Mouse (Mus musculus) intestine, embryonic 14.5 days (tissue): Measurements from ENCODE around the gene Endov. TPM values are rescaled to one million over a fixed set of nuclear protein-coding genes. Genes with fewer than 3 reads are reported as not detected.

Experiments
- ATAC-seq: fragments of 200-750 bp; cut with Nextera tagmentation; replicated peaks from 2 replicates; pipeline ENCODE4 v1.8.0; 2017; ENCODE audit warnings: low read depth, moderate number of reproducible peaks, moderate TSS enrichment, moderate library complexity; ENCODE audit not compliant: low FRiP score, low TSS enrichment
- DNase-seq: peaks from one replicate; pipeline ENCODE4 v3.0.0-alpha.2; 2018; ENCODE audit warnings: low spot score
- H3K27ac ChIP-seq: fragments of 300-500 bp; sonication (generic); 2 replicates; pipeline ENCODE4 v1.5.1; 2014; ENCODE audit warnings: low read depth, mild to moderate bottlenecking, control low read depth
- H3K27me3 ChIP-seq: fragments of 300-500 bp; sonication (generic); replicated peaks from 2 replicates; pipeline ENCODE4 v1.6.1; 2014; ENCODE audit warnings: low read length, control low read depth; ENCODE audit not compliant: control insufficient read depth, insufficient read depth
- H3K36me3 ChIP-seq: fragments of 300-500 bp; sonication (generic); 2 replicates; pipeline ENCODE4 v1.6.1; 2014; ENCODE audit warnings: low read length, control low read depth; ENCODE audit not compliant: control insufficient read depth, insufficient read depth
- H3K4me1 ChIP-seq: fragments of 300-500 bp; sonication (generic); replicated peaks from 2 replicates; pipeline ENCODE4 v1.6.1; 2014; ENCODE audit warnings: low read length, control low read depth, mixed read lengths; ENCODE audit not compliant: control insufficient read depth, insufficient read depth
- H3K4me2 ChIP-seq: fragments of 300-500 bp; sonication (generic); 2 replicates; pipeline ENCODE4 v1.6.1; 2014; ENCODE audit warnings: low read length
- H3K4me3 ChIP-seq: fragments of 300-500 bp; sonication (generic); 2 replicates; pipeline ENCODE4 v1.5.1; 2014; ENCODE audit warnings: low read depth, low read length, control low read depth, mixed read lengths
- H3K9ac ChIP-seq: fragments of 300-500 bp; sonication (generic); 2 replicates; pipeline ENCODE4 v1.6.1; 2014; ENCODE audit warnings: mild to moderate bottlenecking, low read length
- H3K9me3 ChIP-seq: fragments of 300-500 bp; sonication (generic); 2 replicates; pipeline ENCODE4 v1.6.1; 2016; ENCODE audit warnings: low read length, control low read depth; ENCODE audit not compliant: control insufficient read depth
- WGBS: fragments of 180-500 bp; shearing (Covaris S2); extraction: QIAGEN DNeasy Blood & Tissue Kit; methylation state at CpG from one replicate; pipeline ENCODE4 v1.1.7; 2014; 5-methylcytosine and 5-hydroxymethylcytosine counted together
- polyA plus RNA-seq: library from polyadenylated mRNA; unstranded; fragments of >200 nt; fragmentation: Nextera tagmentation; extraction: Ambion mirVana; gene quantifications from 2 replicates; pipeline ENCODE4 v1.2.1, GENCODE M21; 2014

The Endov gene
- polyA plus RNA-seq, 1 experiment from 2014 or later = 15.3 TPM

DNA sequence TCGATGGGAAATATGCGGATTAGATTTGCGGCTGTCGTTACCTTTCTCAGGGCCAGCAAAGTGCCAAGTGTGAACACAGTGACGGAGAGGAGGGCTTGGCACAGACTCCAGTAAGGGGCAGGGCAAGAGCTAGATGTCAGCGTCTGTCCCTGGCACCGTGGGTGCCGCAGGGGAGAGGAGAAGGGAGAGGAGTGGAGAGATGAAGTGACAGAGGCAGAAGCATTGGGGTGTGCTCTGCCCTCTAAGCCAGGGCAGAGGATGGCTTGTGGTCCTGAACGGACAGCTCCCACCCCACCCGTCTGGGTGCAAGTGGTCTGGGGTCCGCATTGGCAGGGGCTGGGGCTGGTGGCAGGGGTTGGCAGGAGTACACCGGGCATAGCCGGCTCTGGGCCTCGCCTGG lies 48.8 kb downstream of the Endov start:
- H3K27me3 ChIP-seq = peaks cover 24% of the 10 kb centered on the region
- DNase-seq (peak; percentile 75), ATAC-seq (no peak)
- H3K9me3 ChIP-seq = no peaks in the 10 kb centered on the region
- WGBS = 33% methylated on average over 14 of the region's 14 CpGs
- no peak overlapping the region for H3K4me3 ChIP-seq
- no peak overlapping the region for H3K9ac ChIP-seq
- no peak overlapping the region for H3K4me2 ChIP-seq
- no peak overlapping the region for H3K27ac ChIP-seq
- no peaks in the 10 kb centered on the region for H3K4me1 ChIP-seq
- no peaks in the 10 kb centered on the region for H3K36me3 ChIP-seq

DNA sequence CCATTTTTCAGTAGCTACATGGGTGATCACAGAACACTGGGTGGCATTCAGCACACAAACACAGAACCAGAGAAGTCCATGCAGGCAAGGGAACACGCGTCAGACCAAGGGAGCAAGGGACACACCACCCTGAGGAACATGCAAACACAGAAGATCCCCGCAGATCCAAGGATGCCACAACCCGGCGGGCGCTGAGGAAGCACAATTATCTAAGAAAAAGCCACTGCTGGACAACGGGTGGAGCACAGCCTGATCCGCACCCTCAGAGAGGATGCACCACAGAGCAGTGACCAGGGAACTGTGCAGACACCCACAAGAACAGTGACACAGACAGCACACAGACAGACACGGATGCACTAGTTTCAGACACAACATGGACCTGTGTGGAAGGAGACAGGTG lies 49.4 kb downstream of the Endov start:
- DNase-seq (no peak), ATAC-seq (no peak)
- H3K4me1 ChIP-seq = no peaks in the 10 kb centered on the region
- no peaks in the 10 kb centered on the region for H3K9me3 ChIP-seq
- H3K9ac ChIP-seq = no peak overlapping the region
- H3K4me2 ChIP-seq = no peak overlapping the region
- no peaks in the 10 kb centered on the region for H3K36me3 ChIP-seq
- H3K27ac ChIP-seq = no peak overlapping the region
- H3K4me3 ChIP-seq = no peak overlapping the region
- 79% methylated on average over 9 of the region's 9 CpGs for WGBS
- peaks cover 30% of the 10 kb centered on the region for H3K27me3 ChIP-seq

GRCm38 (mm10) chr11:119541082-119541481 lies 49.9 kb downstream of the Endov start:
- Histone ChIP-seq H3K27me3 (peaks cover 35% of the 10 kb centered on the region), H3K4me1 (0 out of 2 replicates have a peak, but pooled peaks cover 2% of the 10 kb centered on the region), H3K4me3 (no peak overlapping the region), H3K4me2 (no peak overlapping the region), H3K36me3 (no peaks in the 10 kb centered on the region), H3K9ac (no peak overlapping the region), H3K9me3 (no peaks in the 10 kb centered on the region), H3K27ac (no peak overlapping the region)
- no peak for DNase-seq
- 77% methylated on average over 9 of the region's 9 CpGs for WGBS
- no peak for ATAC-seq

- H3K36me3 ChIP-seq = no peaks in the 10 kb centered on the region
- no peak for ATAC-seq
- H3K4me1 ChIP-seq = peaks cover 10% of the 10 kb centered on the region; the same call in 1 of the 2 replicates
- no peak overlapping the region for H3K4me2 ChIP-seq
- H3K27me3 ChIP-seq = peaks cover 48% of the 10 kb centered on the region
- no peak overlapping the region for H3K27ac ChIP-seq
- no peaks in the 10 kb centered on the region for H3K9me3 ChIP-seq
- no peak for DNase-seq
- no peak overlapping the region for H3K4me3 ChIP-seq
- H3K9ac ChIP-seq = no peak overlapping the region
- WGBS = 48% methylated on average over 9 of the region's 9 CpGs
These were observed 51.2 kb downstream of the Endov start for GRCm38 (mm10) chr11:119542371-119542770.

GRCm38 (mm10) chr11:119542886-119543285 lies 51.7 kb downstream of the Endov start:
- H3K9ac ChIP-seq = no peak overlapping the region
- DNase-seq (no peak), ATAC-seq (no peak)
- no peaks in the 10 kb centered on the region for H3K9me3 ChIP-seq
- H3K4me1 ChIP-seq = peaks cover 11% of the 10 kb centered on the region
- H3K27me3 ChIP-seq = peaks cover 53% of the 10 kb centered on the region
- H3K36me3 ChIP-seq = no peaks in the 10 kb centered on the region
- H3K27ac ChIP-seq = no peak overlapping the region
- 69% methylated on average over 5 of the region's 5 CpGs for WGBS
- H3K4me3 ChIP-seq = no peak overlapping the region
- H3K4me2 ChIP-seq = no peak overlapping the region

DNA sequence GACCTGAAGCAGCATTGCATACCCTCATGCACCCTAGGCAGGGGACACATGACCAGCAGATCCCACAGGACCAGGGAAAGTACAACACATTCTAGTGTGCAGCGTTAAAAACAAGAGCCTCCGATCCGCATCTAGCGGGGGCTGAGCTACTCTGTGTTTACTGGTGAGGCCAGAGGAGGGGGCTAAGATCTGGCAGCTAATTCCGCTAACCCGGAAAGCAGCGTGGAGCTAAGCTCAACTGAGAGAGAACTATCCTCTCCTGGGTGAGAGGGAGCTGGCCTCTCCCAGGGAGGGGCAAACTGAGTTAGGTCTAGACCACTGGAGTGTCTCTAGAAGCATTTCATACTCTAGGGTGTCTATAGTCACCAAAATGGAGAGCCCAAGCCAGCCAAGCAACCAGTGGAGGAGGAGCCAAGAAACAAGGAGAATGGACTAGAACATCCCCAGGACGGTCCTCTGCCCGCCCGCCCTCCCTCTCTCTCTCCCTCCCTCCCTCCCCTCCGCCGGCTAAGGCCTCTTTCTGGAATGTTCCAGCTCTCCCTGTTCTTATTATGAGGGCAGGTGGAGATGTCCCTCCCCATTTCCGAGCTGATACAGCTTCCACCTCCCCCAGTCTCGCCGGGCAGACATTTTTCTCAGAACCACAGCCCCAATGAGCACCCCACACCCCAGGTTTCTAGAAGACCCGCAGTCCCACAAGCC lies 52.8 kb downstream of the Endov start:
- H3K4me3 ChIP-seq = no peak overlapping the region
- H3K9ac ChIP-seq = no peak overlapping the region
- peaks cover 64% of the 10 kb centered on the region for H3K27me3 ChIP-seq
- no peaks in the 10 kb centered on the region for H3K9me3 ChIP-seq
- no peak overlapping the region for H3K27ac ChIP-seq
- peaks cover 21% of the 10 kb centered on the region for H3K4me1 ChIP-seq
- ATAC-seq (no peak), DNase-seq (no peak)
- WGBS = 40% methylated on average over 16 of the region's 16 CpGs
- no peaks in the 10 kb centered on the region for H3K36me3 ChIP-seq
- H3K4me2 ChIP-seq = no peak overlapping the region

GRCm38 (mm10) chr11:119544518-119545105 lies 53.5 kb downstream of the Endov start:
- Histone ChIP-seq H3K9ac (no peak overlapping the region), H3K27ac (no peak overlapping the region), H3K4me2 (no peak overlapping the region), H3K4me1 (peaks cover 28% of the 10 kb centered on the region), H3K27me3 (peaks cover 70% of the 10 kb centered on the region), H3K4me3 (no peak overlapping the region), H3K9me3 (no peaks in the 10 kb centered on the region), H3K36me3 (no peaks in the 10 kb centered on the region)
- DNase-seq (no peak), ATAC-seq (no peak)
- WGBS = 84% methylated on average over 15 of the region's 15 CpGs

DNA sequence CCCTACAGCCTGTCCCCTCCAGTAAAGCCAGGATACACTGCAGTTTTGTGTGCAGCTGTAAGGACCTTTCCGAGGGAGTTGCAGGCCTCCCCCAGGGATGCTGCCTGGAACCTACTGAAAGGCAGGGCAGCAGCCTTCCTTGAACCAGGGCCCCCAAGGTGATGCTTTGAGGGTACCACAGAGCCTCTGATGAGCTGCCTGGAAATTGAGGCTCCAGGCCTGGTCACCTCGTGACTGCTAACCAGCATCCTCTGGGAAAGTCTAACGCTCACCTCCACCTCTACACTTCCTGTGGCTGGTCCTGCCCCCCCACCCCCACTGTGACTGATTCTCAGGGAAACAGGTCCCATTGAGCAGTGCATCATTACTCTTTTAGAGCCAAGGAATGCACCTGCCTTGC lies 54.1 kb downstream of the Endov start:
- DNase-seq (no peak), ATAC-seq (no peak)
- no peak overlapping the region for H3K4me3 ChIP-seq
- H3K4me1 ChIP-seq = peaks cover 28% of the 10 kb centered on the region
- H3K9ac ChIP-seq = no peak overlapping the region
- H3K27me3 ChIP-seq = peaks cover 73% of the 10 kb centered on the region
- WGBS = 41% methylated on average over 3 of the region's 3 CpGs
- no peak overlapping the region for H3K27ac ChIP-seq
- no peaks in the 10 kb centered on the region for H3K36me3 ChIP-seq
- no peak overlapping the region for H3K4me2 ChIP-seq
- no peaks in the 10 kb centered on the region for H3K9me3 ChIP-seq
